Mouse (Mus musculus): Measurements from ENCODE around the gene Zfp661.
A peak's percentile ranks its signal among the peaks of the same experiment; 100 is the strongest.
"Not testable (repeated sequence)": the region's sequence is repeated elsewhere in the genome, so short reads cannot be mapped to it uniquely, and the experiment has no call there.

Gene Zfp661

DNA sequence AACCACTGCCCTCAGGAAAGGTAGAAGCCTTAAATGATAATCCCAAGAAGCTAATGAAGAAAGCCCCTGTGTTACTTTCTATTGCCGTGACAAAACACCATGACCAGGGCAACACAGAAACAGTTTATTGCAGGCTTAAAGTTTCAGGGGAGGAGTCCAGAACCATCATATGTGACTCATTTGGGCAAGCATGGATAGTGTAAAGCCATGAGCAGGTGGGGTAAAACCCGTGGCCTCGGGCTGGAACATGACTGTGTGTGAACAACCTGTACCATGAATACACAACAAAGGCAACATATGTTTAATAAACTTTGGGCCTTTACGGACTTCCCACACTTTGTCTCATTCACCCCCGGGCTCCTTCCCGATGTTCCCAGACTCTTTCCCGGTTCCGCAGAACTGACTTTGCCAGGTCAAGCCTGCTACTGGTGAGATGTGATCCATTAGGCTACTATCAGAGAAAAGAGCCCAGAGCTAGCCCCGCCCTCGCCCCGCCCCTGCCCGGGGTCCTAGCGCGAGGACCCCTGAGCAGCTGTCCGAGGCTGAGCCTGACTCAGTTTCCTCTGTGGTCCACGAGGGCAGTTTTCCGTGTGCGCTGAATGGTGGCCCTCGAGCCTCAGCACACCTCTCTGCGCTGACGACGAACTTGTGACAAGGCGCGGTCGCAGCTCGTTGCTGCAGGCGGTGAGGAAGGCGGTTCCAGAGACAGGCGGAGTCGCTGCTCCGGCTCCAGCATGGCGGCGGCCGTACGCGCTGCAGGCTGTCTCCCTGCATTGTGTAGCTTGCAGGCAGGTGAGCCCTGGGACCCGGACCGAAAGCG lies at the start of gene Zfp661, which contains the start of gene Mrps5:
Gene Zfp661, minus strand, starts transcription at position 401 of the 820 bp plus-strand sequence.
Gene Mrps5, plus strand, starts transcription at position 529 of the 820 bp plus-strand sequence.
- peak; percentile 82 for DNase-seq (ENCODE audit: low spot score)

GRCm38 (mm10) chr2:127635581-127635980 lies 48.7 kb upstream of the Zfp661 start:
- DNase-seq (ENCODE audit: low spot score): no peak

- no peak for DNase-seq (ENCODE audit: low spot score)
These were observed 45.7 kb upstream of the Zfp661 start for GRCm38 (mm10) chr2:127632601-127633000.

DNA sequence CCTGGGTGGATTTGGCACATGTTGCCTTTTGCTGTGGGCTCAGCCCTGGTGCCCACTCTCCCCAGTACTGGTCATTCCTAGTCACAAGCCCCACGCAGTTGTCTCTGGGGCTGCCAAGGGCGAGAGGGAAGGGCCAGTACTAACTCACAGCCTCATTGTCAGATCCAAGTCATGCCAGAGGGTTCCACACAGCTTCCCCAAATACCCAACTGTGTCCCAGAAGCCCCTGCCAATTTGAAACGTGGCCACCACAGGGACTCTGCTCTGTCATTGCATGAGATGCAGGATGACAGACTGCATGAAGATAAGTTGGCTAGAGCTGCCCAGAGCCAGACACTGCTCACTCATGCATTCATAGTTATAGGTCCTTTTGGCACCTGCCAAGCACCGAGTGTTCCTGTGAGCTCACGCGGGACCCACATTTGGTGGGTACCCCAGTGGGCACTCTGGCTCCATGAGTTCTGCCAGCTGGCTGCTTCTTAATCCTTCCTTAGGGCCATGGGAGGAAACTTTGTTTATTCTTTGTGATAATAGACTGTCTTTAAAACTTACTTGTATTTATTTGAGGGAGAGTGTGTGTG lies 41.2 kb upstream of the Zfp661 start:
- peak; percentile 19 for DNase-seq (ENCODE audit: low spot score)

DNA sequence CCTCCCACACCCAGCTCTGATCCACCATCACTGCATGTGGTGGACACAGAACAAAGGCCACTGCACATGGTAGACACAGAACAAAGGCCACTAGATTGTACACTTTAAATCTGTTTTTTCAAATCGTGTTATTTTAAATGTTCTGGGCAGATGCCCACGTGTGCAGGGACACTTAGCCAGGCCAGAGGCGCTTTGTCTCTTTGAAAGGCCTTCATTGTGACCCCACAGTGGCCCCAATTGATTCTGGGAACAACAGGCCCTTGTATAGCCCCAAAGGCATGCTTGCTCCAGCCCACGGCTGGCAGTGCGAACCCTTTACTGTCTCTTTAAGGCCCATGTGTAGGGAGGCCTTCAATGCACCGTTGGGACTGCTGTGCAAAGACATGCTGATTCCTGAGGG lies 40.5 kb upstream of the Zfp661 start:
- no peak for DNase-seq (ENCODE audit: low spot score)

GRCm38 (mm10) chr2:127625659-127626058 lies 38.8 kb upstream of the Zfp661 start:
- DNase-seq (ENCODE audit: low spot score): no peak

DNA sequence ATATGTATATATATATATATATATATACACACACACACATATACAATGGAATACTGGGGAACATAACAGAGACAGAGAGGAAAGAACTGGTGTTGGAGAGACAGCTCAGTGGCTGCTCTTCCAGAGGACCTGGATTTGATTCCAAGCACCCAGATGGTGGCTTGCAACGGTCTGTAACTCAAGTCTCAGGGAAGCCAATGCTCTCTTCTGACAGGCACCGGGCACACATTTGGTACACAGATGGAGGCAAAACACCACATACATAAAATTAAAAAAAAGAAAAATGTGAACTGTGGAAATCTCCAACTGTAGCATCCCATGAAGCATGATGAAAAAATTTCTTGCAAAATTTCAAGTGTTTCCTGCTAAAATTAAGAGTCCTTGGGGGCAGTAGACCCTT lies 37.9 kb upstream of the Zfp661 start:
- DNase-seq (ENCODE audit: low spot score): no peak

- DNase-seq (ENCODE audit: low spot score): no peak
These were observed 35.2 kb upstream of the Zfp661 start for GRCm38 (mm10) chr2:127622065-127622464.

- DNase-seq (ENCODE audit: low spot score): no peak
These were observed 32.4 kb upstream of the Zfp661 start for GRCm38 (mm10) chr2:127619311-127619710.

- DNase-seq (ENCODE audit: low spot score): no peak
These were observed 25.4 kb upstream of the Zfp661 start for GRCm38 (mm10) chr2:127612288-127612687.

GRCm38 (mm10) chr2:127611386-127611785 lies 24.5 kb upstream of the Zfp661 start:
- no peak for DNase-seq (ENCODE audit: low spot score)

DNA sequence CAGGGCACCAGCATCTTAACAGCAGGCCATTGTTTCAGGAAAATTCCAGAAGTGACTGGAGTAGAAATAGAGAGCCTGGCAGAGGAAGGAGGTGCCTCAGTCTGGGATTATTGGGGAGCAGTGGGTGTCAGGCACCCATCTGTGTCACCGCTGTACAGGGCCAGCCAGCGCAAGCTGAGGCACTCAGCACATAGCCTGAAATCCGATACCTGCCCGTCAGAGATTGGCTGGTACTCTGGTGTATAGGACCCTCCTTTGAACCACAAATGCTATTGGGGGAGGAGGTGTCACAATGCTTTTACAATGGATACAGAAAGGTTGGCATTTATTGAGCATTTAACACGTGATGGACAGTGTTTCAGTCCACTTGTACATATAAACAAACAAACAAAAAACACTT lies 22.1 kb upstream of the Zfp661 start:
- DNase-seq (ENCODE audit: low spot score): no peak

- DNase-seq (ENCODE audit: low spot score): no peak
These were observed 21.3 kb upstream of the Zfp661 start for GRCm38 (mm10) chr2:127608234-127608633.

DNA sequence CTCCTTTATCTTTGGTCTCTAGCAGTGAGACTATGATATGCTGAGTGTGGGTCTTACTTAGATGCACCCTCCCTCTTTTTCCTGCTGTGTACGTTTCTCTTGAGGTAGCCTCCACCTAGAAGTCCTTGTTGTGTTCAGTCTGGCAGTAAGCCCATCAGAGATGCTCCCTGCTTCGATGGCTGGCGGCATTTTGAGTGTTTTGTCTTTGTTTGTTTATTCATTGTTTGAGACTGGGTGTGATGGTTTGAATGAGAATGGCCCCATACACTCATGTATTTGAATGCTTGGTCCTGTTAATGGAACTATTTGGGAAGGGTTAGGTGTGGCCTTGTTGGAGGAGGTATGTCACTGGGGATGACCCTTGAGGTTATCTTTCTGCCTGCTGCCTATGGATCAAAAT lies 18.3 kb upstream of the Zfp661 start:
- DNase-seq (ENCODE audit: low spot score): no peak

DNA sequence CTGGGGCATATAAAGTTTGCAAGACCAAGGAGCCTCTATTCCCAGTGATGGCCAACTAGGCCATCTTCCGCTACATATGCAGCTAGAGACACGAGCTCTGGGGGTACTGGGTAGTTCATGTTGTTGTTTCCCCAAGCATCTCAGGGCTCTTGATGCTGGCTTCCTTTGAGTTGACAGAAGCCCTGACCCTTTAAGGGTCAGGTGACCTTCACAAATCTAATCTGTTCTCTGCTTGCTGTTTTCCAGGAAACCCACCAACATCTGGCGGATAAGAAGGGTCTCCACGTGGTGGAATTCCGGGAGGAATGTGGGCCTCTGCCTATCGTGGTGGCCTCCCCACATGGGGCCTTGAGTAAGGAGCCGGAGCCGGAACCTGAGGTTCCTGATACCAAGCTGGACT lies 16.5 kb upstream of the Zfp661 start:
- not testable (repeated sequence) for DNase-seq (ENCODE audit: low spot score)

DNA sequence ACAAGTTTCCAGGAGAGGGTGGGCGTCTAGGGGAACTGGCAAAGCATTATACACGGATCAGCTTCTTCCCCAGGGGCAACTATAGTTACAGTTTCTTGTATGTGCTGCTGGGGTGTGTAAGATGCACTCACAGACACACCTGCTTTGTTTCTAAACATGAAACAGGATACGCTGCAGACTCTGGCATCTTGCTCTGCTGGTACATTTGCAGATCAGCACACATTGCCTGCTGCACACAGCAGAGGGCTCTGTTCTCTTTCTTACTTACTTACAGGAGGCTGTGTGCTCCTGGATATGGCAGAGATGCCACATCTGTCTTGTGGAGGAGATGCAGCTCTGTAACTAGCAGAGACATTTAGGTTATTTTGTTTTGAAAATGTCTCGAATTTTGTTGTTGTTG lies 3.9 kb upstream of the Zfp661 start:
- peak; percentile 18 for DNase-seq (ENCODE audit: low spot score)

GRCm38 (mm10) chr2:127590204-127590603 lies 3.3 kb upstream of the Zfp661 start:
- peak; percentile 52 for DNase-seq (ENCODE audit: low spot score)

GRCm38 (mm10) chr2:127588897-127589296 lies 2.0 kb upstream of the Zfp661 start:
- DNase-seq (ENCODE audit: low spot score): no peak

GRCm38 (mm10) chr2:127587514-127587844 lies 585 bp upstream of the Zfp661 start:
- no peak for DNase-seq (ENCODE audit: low spot score)

GRCm38 (mm10) chr2:127584436-127584858 lies 2.4 kb downstream of the Zfp661 start:
- DNase-seq (ENCODE audit: low spot score): peak; percentile 91

DNA sequence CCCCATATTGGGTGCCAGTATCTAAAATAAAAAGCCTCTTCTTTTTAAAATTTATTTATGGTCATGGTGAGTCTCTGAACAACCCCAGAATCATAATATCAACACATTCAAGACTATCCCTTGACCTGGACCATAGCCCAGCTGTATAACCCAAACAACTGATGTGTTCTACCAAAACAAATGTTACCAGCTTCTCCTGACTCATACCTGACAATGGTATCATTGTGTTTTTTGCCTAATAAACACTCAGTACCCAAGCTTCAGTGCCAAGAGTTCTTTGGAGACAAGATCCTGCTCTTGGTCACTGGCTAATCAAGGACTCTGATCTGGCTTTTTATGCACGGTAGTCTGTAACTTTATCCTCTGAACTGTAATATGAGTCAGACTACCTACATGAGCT lies 13.6 kb downstream of the Zfp661 start:
- no peak for DNase-seq (ENCODE audit: low spot score)

GRCm38 (mm10) chr2:127559070-127559966 lies 27.6 kb downstream of the Zfp661 start:
- DNase-seq (ENCODE audit: low spot score): peak; percentile 78

GRCm38 (mm10) chr2:127551078-127551477 lies 35.8 kb downstream of the Zfp661 start:
- no peak for DNase-seq (ENCODE audit: low spot score)
